Mouse (Mus musculus) left cerebral cortex, postnatal 14 days (tissue): ENCODE data around the gene Sh2d2a. TPM values are rescaled to one million over a fixed set of nuclear protein-coding genes. Genes with fewer than 3 reads are reported as not detected.

Experiments
- DNase-seq, 2 experiments: peaks; one replicate each; pipeline ENCODE4 v3.0.0; 2021 to 2022; ENCODE audit warnings: low spot score in 2 of 2, mixed read lengths in 1 of 2
- intact Hi-C: fragments of 180-260 bp; cut with DNase I; formaldehyde crosslinking; loops from one replicate; pipeline ENCODE4 v1.15.1; 2025
- total RNA-seq, 2 experiments: library from RNA; stranded (reverse); gene quantifications; 2 replicates each; pipeline ENCODE4 v1.2.3; 2021

The Sh2d2a gene
- total RNA-seq, 2 experiments from 2014 or later, result not detected

DNA sequence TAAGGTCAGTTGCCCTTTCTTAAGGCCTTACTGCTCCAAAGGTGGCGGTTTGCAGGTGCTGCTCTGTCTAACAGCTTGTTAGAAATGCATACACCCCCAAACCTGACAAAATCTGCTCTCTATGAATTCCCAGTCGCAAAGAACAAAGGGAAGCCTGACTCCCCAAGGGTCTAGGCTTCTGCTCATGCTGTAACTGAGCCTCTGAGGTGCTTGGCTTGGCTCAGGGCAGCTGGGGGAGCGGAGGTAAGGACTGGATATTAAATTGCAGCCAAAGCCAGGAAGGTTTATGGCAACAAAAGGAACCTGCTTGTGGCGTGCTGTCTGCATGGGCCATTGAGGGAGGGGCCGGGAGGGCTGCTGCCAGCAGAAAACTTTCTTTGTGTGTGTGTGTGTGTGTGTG is 57.3 kb downstream of the Sh2d2a start:
- intact Hi-C loops, result no loop called here
- DNase-seq, result no peak

Other genes starting within 250 kb of the Sh2d2a start
- 10 to 100 TPM; 53.5 to 53.8 TPM for gene Arhgef11, start 229.2 kb upstream of the Sh2d2a start, total RNA-seq
- under 1 TPM; 0.21 to 0.55 TPM for gene Lrrc71, start 98.1 kb upstream of the Sh2d2a start, total RNA-seq
- under 1 TPM in 1 of 2 experiments, not detected in 1; 0.61 TPM for gene Ntrk1, start 51.6 kb upstream of the Sh2d2a start, total RNA-seq
- under 1 TPM; 0.57 to 0.66 TPM for gene Insrr, start 49.8 kb upstream of the Sh2d2a start, total RNA-seq
- 1 to 10 TPM; 7.3 to 9.1 TPM for gene Pear1, start 22.4 kb upstream of the Sh2d2a start, total RNA-seq
- gene Prcc, start 38.9 kb downstream of the Sh2d2a start, total RNA-seq, result 10 to 100 TPM; 64.4 to 65.9 TPM
- gene Hdgf, start 59.6 kb downstream of the Sh2d2a start, total RNA-seq, result 100 to 1,000 TPM; 130 to 139 TPM
- gene Mrpl24, start 72.8 kb downstream of the Sh2d2a start, total RNA-seq, result 10 to 100 TPM; 45.5 to 48.5 TPM
- gene Isg20l2, start 83.6 kb downstream of the Sh2d2a start, total RNA-seq, result 10 to 100 TPM; 14.3 to 15.2 TPM
- gene Rrnad1, start 84.0 kb downstream of the Sh2d2a start, total RNA-seq, result 10 to 100 TPM; 17.7 to 19.0 TPM
- gene Crabp2, start 101.9 kb downstream of the Sh2d2a start, total RNA-seq, result 1 to 10 TPM; 5.4 to 5.9 TPM
- gene Nes, start 124.3 kb downstream of the Sh2d2a start, total RNA-seq, result 10 to 100 TPM; 10.1 to 10.4 TPM
- 100 to 1,000 TPM; 297 to 331 TPM for gene Bcan, start 153.5 kb downstream of the Sh2d2a start, total RNA-seq
- 1 to 10 TPM; 1.3 TPM for gene Hapln2, start 180.8 kb downstream of the Sh2d2a start, total RNA-seq
- 10 to 100 TPM; 15.5 to 16.5 TPM for gene Gpatch4, start 196.4 kb downstream of the Sh2d2a start, total RNA-seq
- 10 to 100 TPM; 60.8 to 64.2 TPM for gene Naxe, start 211.7 kb downstream of the Sh2d2a start, total RNA-seq
- gene Ttc24, start 231.5 kb downstream of the Sh2d2a start, total RNA-seq, result not detected
- 1 to 10 TPM in 1 of 2 experiments, under 1 TPM in 1; 0.66 to 1.2 TPM for gene Iqgap3, start 235.2 kb downstream of the Sh2d2a start, total RNA-seq